Mouse (Mus musculus): ENCODE measurements around the gene B3galt1. TPM values are rescaled to one million over a fixed set of nuclear protein-coding genes. Genes with fewer than 3 reads are reported as not detected.

Gene B3galt1
- total and polyA plus RNA-seq, 3 experiments = not detected

Other genes with a start within 250 kb of the B3galt1 start
- gene Gm21830, start 152.1 kb upstream of the B3galt1 start, total RNA-seq (2012; rRNA removed) = not detected in 2 replicates
- not detected for gene Gm21830, start 152.1 kb upstream of the B3galt1 start, polyA plus RNA-seq (2012; ENCODE audit: insufficient read depth in 1 of 2, insufficient read length in 2 of 2, low read depth in 1 of 2, low replicate concordance in 2 of 2, missing spikeins in 1 of 2)
- gene Gm26727, start 132.7 kb upstream of the B3galt1 start, total RNA-seq (2012; rRNA removed) = not detected in 2 replicates
- gene Gm26727, start 132.7 kb upstream of the B3galt1 start, polyA plus RNA-seq (2012; ENCODE audit: insufficient read depth in 1 of 2, insufficient read length in 2 of 2, low read depth in 1 of 2, low replicate concordance in 2 of 2, missing spikeins in 1 of 2) = not detected
- not detected in 2 replicates for gene Xirp2, start 119.9 kb upstream of the B3galt1 start, total RNA-seq (2012; rRNA removed)
- gene Xirp2, start 119.9 kb upstream of the B3galt1 start, polyA plus RNA-seq (2012; ENCODE audit: insufficient read depth in 1 of 2, insufficient read length in 2 of 2, low read depth in 1 of 2, low replicate concordance in 2 of 2, missing spikeins in 1 of 2) = not detected

Data from MEL (cell line).